Mouse (Mus musculus) hindbrain, embryonic 13.5 days (tissue): ENCODE measurements at regions not wholly inside any gene's neighbourhood (a gene's known extent, or its start where the extent isn't known, plus 50 kb on each side); places are given as distances from the start of the nearest gene placed in this dataset.

Experiments
- ATAC-seq: fragments of 200-750 bp; cut with Nextera tagmentation; 2 replicates; pipeline ENCODE4 v1.8.0; 2017; ENCODE audit warnings: moderate TSS enrichment; ENCODE audit not compliant: low FRiP score
- H3K27ac ChIP-seq: fragments of 300-500 bp; sonication (generic); 2 replicates; pipeline ENCODE4 v1.5.1; 2015; ENCODE audit warnings: inconsistent platforms, mild to moderate bottlenecking, moderate library complexity
- H3K27me3 ChIP-seq: fragments of 300-500 bp; sonication (generic); 2 replicates; pipeline ENCODE4 v1.6.1; 2015; ENCODE audit warnings: mild to moderate bottlenecking, inconsistent platforms
- H3K36me3 ChIP-seq: fragments of 300-500 bp; sonication (generic); 2 replicates; pipeline ENCODE4 v1.6.1; 2015; ENCODE audit warnings: mild to moderate bottlenecking, inconsistent platforms
- H3K4me1 ChIP-seq: fragments of 300-500 bp; sonication (generic); replicated peaks from 2 replicates; pipeline ENCODE4 v1.6.1; 2015; ENCODE audit warnings: inconsistent platforms
- H3K4me2 ChIP-seq: fragments of 300-500 bp; sonication (generic); 2 replicates; pipeline ENCODE4 v1.6.1; 2015; ENCODE audit warnings: inconsistent platforms, mild to moderate bottlenecking, moderate library complexity
- H3K4me3 ChIP-seq: fragments of 300-500 bp; sonication (generic); 2 replicates; pipeline ENCODE4 v1.5.1; 2015; ENCODE audit warnings: mild to moderate bottlenecking, inconsistent platforms
- H3K9ac ChIP-seq: fragments of 300-500 bp; sonication (generic); 2 replicates; pipeline ENCODE4 v1.6.1; 2015; ENCODE audit warnings: mild to moderate bottlenecking, inconsistent platforms
- H3K9me3 ChIP-seq: fragments of 300-500 bp; sonication (generic); 2 replicates; pipeline ENCODE4 v1.6.1; 2016; ENCODE audit warnings: inconsistent platforms
- WGBS: fragments of 180-500 bp; shearing (Covaris S2); methylation state at CpG from one replicate; pipeline ENCODE4 v1.1.7; 2015; 5-methylcytosine and 5-hydroxymethylcytosine counted together

- ATAC-seq = no peak
- WGBS = 49% methylated on average over 4 of the region's 4 CpGs
- Histone ChIP-seq H3K4me1 (no peaks in the 10 kb centered on the region), H3K4me3 (no peak overlapping the region), H3K9me3 (no peaks in the 10 kb centered on the region), H3K27ac (no peak overlapping the region), H3K9ac (no peak overlapping the region), H3K4me2 (no peak overlapping the region), H3K27me3 (no peaks in the 10 kb centered on the region), H3K36me3 (no peaks in the 10 kb centered on the region)
Measured at GRCm38 (mm10) chr15:5514217-5514616, 270.2 kb upstream of the Ptger4 start.

- Histone ChIP-seq H3K4me1 (no peaks in the 10 kb centered on the region), H3K27ac (no peak overlapping the region), H3K36me3 (no peaks in the 10 kb centered on the region), H3K9ac (no peak overlapping the region), H3K4me3 (no peak overlapping the region), H3K27me3 (no peaks in the 10 kb centered on the region), H3K4me2 (no peak overlapping the region), H3K9me3 (no peaks in the 10 kb centered on the region)
- WGBS = 84% methylated on average over 10 of the region's 10 CpGs
- no peak for ATAC-seq
Measured at GRCm38 (mm10) chr15:5517244-5517966, 273.4 kb upstream of the Ptger4 start.

- no peak; the same call in 1 of the 2 replicates for ATAC-seq
- Histone ChIP-seq H3K9ac (no peak overlapping the region), H3K27ac (no peak overlapping the region), H3K9me3 (no peaks in the 10 kb centered on the region), H3K27me3 (no peaks in the 10 kb centered on the region), H3K4me3 (no peak overlapping the region), H3K4me2 (no peak overlapping the region), H3K4me1 (no peaks in the 10 kb centered on the region), H3K36me3 (no peaks in the 10 kb centered on the region)
- WGBS = 91% methylated on average over 2 of the region's 2 CpGs
Measured at GRCm38 (mm10) chr15:5519552-5519951, 275.6 kb upstream of the Ptger4 start.

GRCm38 (mm10) chr15:5519997-5520396 lies 276.0 kb upstream of the Ptger4 start:
- Histone ChIP-seq H3K4me1 (no peaks in the 10 kb centered on the region), H3K9ac (no peak overlapping the region), H3K4me3 (no peak overlapping the region), H3K9me3 (no peaks in the 10 kb centered on the region), H3K36me3 (no peaks in the 10 kb centered on the region), H3K4me2 (no peak overlapping the region), H3K27me3 (no peaks in the 10 kb centered on the region), H3K27ac (no peak overlapping the region)
- 82% methylated on average over 1 of the region's 1 CpGs for WGBS
- no peak for ATAC-seq

- 95% methylated on average over 6 of the region's 6 CpGs for WGBS
- H3K4me1 ChIP-seq = no peaks in the 10 kb centered on the region
- H3K36me3 ChIP-seq = no peaks in the 10 kb centered on the region
- no peak overlapping the region for H3K4me2 ChIP-seq
- no peak overlapping the region for H3K4me3 ChIP-seq
- H3K27ac ChIP-seq = no peak overlapping the region
- no peak overlapping the region for H3K9ac ChIP-seq
- no peaks in the 10 kb centered on the region for H3K9me3 ChIP-seq
- no peaks in the 10 kb centered on the region for H3K27me3 ChIP-seq
- ATAC-seq = no peak
Measured at GRCm38 (mm10) chr15:5528619-5529018, 284.6 kb upstream of the Ptger4 start.

- Histone ChIP-seq H3K4me3 (no peak overlapping the region), H3K9me3 (no peaks in the 10 kb centered on the region), H3K36me3 (no peaks in the 10 kb centered on the region), H3K27me3 (no peaks in the 10 kb centered on the region), H3K4me2 (no peak overlapping the region), H3K27ac (no peak overlapping the region), H3K4me1 (no peaks in the 10 kb centered on the region), H3K9ac (no peak overlapping the region)
- ATAC-seq = no peak
Measured at GRCm38 (mm10) chr15:5533656-5534055, 289.7 kb upstream of the Ptger4 start.

GRCm38 (mm10) chr15:5537432-5537831 lies 293.4 kb upstream of the Ptger4 start:
- Histone ChIP-seq H3K9me3 (no peaks in the 10 kb centered on the region), H3K4me1 (no peaks in the 10 kb centered on the region), H3K36me3 (no peaks in the 10 kb centered on the region), H3K27me3 (no peaks in the 10 kb centered on the region), H3K4me2 (no peak overlapping the region), H3K4me3 (no peak overlapping the region), H3K27ac (no peak overlapping the region), H3K9ac (no peak overlapping the region)
- no peak for ATAC-seq
- 67% methylated on average over 2 of the region's 2 CpGs for WGBS

- H3K4me3 ChIP-seq = no peak overlapping the region
- H3K9ac ChIP-seq = no peak overlapping the region
- ATAC-seq = no peak
- H3K4me1 ChIP-seq = no peaks in the 10 kb centered on the region
- no peaks in the 10 kb centered on the region for H3K27me3 ChIP-seq
- H3K27ac ChIP-seq = no peak overlapping the region
- no peak overlapping the region for H3K4me2 ChIP-seq
- no peaks in the 10 kb centered on the region for H3K36me3 ChIP-seq
- WGBS = 89% methylated on average over 4 of the region's 4 CpGs
- no peaks in the 10 kb centered on the region for H3K9me3 ChIP-seq
Measured at GRCm38 (mm10) chr15:5539301-5539928, 295.4 kb upstream of the Ptger4 start.

GRCm38 (mm10) chr15:5554526-5554925 lies 310.5 kb upstream of the Ptger4 start:
- H3K9ac ChIP-seq = no peak overlapping the region
- no peak overlapping the region for H3K4me3 ChIP-seq
- H3K4me2 ChIP-seq = no peak overlapping the region
- WGBS = 82% methylated on average over 4 of the region's 4 CpGs
- ATAC-seq = no peak
- no peak overlapping the region for H3K27ac ChIP-seq
- H3K36me3 ChIP-seq = no peaks in the 10 kb centered on the region
- H3K27me3 ChIP-seq = no peaks in the 10 kb centered on the region
- H3K4me1 ChIP-seq = no peaks in the 10 kb centered on the region
- no peaks in the 10 kb centered on the region for H3K9me3 ChIP-seq

GRCm38 (mm10) chr15:5554926-5555325 lies 310.9 kb upstream of the Ptger4 start:
- Histone ChIP-seq H3K36me3 (no peaks in the 10 kb centered on the region), H3K27me3 (no peaks in the 10 kb centered on the region), H3K4me3 (no peak overlapping the region), H3K4me2 (no peak overlapping the region), H3K4me1 (no peaks in the 10 kb centered on the region), H3K27ac (no peak overlapping the region), H3K9ac (no peak overlapping the region), H3K9me3 (no peaks in the 10 kb centered on the region)
- WGBS = 83% methylated on average over 4 of the region's 4 CpGs
- no peak for ATAC-seq

- H3K4me3 ChIP-seq = no peak overlapping the region
- H3K9me3 ChIP-seq = no peaks in the 10 kb centered on the region
Measured at GRCm38 (mm10) chr15:5555381-5556066, 311.5 kb upstream of the Ptger4 start.

GRCm38 (mm10) chr15:5561783-5562182 lies 317.8 kb upstream of the Ptger4 start:
- 87% methylated on average over 4 of the region's 4 CpGs for WGBS
- ATAC-seq = no peak
- H3K27ac ChIP-seq = no peak overlapping the region
- H3K36me3 ChIP-seq = no peaks in the 10 kb centered on the region
- no peak overlapping the region for H3K9ac ChIP-seq
- no peaks in the 10 kb centered on the region for H3K9me3 ChIP-seq
- H3K27me3 ChIP-seq = no peaks in the 10 kb centered on the region
- no peak overlapping the region for H3K4me2 ChIP-seq
- H3K4me1 ChIP-seq = no peaks in the 10 kb centered on the region
- no peak overlapping the region for H3K4me3 ChIP-seq

More at GRCm38 (mm10) chr15:5555381-5556066, 311.5 kb upstream of the Ptger4 start:
- Histone ChIP-seq H3K9ac (no peak overlapping the region), H3K4me2 (no peak overlapping the region), H3K27ac (no peak overlapping the region), H3K4me1 (no peaks in the 10 kb centered on the region), H3K36me3 (no peaks in the 10 kb centered on the region), H3K27me3 (no peaks in the 10 kb centered on the region)
- ATAC-seq = no peak
- WGBS = 83% methylated on average over 7 of the region's 7 CpGs

- ATAC-seq = no peak
- Histone ChIP-seq H3K27me3 (no peaks in the 10 kb centered on the region), H3K9me3 (no peaks in the 10 kb centered on the region), H3K4me1 (no peaks in the 10 kb centered on the region), H3K27ac (no peak overlapping the region), H3K4me3 (no peak overlapping the region), H3K9ac (no peak overlapping the region), H3K36me3 (no peaks in the 10 kb centered on the region), H3K4me2 (no peak overlapping the region)
Measured at GRCm38 (mm10) chr15:5574366-5574765, 330.4 kb upstream of the Ptger4 start.
